Mouse (Mus musculus): ENCODE measurements around the gene Agtrap. TPM values are rescaled to one million over a fixed set of nuclear protein-coding genes. Genes with fewer than 3 reads are reported as not detected.
A peak's percentile ranks its signal among the peaks of the same experiment; 100 is the strongest.
"Not testable (repeated sequence)": the region's sequence is repeated elsewhere in the genome, so short reads cannot be mapped to it uniquely, and the experiment has no call there.

Agtrap gene
- 1 to 10 TPM; 5.5 to 7.3 TPM for total RNA-seq (2021)
- long read RNA-seq, partial matches to known transcripts, result 0 of 4 reads
- long read RNA-seq, other reads (novel, unspliced or antisense), result 2 of 4 reads

DNA sequence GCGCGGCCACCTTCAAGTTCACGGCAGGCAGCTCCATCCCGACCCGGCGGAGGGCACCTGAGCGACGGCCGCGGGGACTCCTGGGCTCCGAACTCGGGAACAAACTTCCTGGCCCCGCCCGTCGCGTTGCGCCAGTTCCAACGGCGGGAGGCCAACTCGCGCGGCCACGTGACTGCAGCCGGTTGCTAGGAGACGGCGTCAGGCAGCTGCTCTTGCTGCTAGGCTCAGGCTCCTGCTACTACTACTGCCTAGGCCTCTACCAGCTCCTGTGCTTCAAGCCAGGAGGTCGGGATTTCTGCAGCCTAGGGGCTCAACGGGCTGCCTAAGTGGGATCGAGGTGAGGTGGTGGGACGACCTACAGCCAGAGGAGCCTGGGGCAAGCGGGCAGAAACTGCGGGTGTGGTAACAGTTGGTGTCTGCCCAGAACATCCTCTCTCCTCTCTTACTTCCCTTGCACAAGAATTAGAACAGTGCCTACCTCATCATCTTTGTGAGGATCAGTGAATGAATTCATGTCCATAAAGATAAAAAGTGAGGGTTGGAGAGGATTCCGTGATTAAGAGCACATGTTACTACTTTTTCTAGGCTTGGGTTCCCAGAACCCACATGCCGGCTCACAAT is at the start of gene Agtrap:
Gene Agtrap (minus strand): TSS at position 125 of the 621 bp plus-strand sequence.
- DNase-seq (ENCODE audit: low spot score in 2 of 2), result peak; percentile 93 to 95

- no peak for DNase-seq (ENCODE audit: low spot score in 2 of 2)
These were observed 49.7 kb upstream of the Agtrap start for GRCm38 (mm10) chr4:148137503-148137902.

DNA sequence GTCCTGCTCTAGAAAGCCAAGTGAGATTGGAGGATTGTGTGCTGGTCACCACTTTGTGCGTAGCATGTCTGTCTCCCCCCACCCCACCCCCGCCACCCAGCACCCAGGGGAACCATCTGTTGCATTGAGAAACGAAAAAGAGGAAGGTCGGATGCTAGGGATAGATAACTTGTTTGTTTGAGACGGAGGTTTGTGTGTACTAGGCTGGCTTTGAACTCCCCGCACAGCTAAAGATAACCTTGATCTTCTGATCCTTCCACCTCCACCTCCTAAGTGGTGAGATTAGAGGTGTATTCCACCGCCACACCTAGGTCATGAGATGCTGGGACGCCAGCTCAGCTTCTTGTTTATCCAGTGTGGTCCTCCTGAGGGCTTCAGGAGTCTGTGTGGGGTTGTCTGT is 47.2 kb upstream of the Agtrap start:
- DNase-seq (ENCODE audit: low spot score in 2 of 2), result no peak

DNA sequence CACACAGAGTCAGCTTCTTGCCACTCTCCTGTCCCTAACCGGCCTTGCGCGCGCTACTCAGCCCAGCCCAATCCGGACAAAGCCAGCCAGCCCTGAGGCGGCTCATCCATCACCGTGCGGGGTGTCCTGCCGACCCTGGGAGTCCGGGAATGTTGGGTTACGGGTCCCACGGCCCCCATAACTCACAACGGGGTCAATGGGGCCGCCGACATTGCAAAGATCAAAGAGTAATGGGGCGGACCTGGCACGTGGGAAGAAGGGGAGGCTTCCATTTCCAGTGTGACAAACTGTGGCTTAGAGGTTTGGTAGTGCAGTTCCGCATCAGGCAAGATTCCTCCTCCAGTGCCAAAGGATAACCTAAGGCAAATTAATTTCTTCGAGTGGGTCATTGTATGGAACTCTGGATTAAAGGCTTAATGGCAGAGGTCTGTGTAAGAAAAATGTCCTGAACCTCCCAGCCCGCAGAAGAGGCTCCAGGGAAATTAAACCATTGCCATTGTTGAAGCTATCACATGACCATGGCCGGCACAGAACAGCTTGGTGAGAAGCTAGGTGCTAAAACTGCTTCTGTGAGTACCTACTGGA is 43.8 kb upstream of the Agtrap start:
- DNase-seq (ENCODE audit: low spot score in 2 of 2), result no peak

DNA sequence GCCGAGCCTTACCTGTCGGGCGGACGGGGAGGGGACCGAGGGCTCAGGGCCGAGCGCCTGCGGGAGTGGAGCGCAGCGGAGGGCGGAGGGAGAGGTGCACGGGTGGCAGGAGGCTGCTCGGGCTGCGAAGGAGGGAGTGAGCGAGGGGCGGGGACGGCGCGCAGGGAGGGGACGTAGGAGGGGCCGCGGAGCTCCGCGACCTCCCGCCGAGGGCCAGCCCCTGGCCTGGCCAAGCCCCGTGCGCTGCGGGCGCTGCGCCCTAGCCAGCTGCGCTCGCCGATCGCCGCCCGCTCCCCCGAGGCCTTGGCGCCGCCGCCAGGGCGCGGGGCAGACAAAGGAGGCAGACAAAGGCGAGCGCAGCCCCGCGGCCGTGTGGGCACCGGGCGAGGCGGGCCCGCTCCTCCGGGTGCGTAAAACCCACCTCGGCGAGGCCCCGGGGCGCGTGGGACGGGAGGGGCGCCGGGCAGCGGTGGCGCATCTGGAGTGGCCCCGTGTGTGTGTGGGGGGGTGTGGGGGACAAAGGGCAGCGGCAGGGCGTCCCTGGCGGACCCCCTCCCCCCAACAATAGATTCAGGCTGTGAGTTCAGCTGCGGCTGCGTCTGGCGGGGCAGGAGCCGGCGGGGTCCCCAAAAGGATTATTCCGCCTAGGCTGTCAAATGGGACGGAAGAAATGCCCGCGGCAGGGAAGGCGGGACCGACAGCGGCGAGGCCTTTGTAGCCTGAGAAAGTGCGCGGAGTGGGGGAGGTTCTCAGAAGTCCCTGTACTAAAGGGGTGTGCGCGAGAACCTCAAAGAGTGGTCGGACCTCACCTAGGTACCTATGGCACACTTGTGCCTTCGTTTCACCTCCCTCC is 43.0 kb upstream of the Agtrap start, which contains the start of gene Draxin:
Gene Draxin (minus strand): TSS at position 138 of the 853 bp plus-strand sequence.
- DNase-seq (ENCODE audit: low spot score in 2 of 2), result peak; percentile 48 to 69

DNA sequence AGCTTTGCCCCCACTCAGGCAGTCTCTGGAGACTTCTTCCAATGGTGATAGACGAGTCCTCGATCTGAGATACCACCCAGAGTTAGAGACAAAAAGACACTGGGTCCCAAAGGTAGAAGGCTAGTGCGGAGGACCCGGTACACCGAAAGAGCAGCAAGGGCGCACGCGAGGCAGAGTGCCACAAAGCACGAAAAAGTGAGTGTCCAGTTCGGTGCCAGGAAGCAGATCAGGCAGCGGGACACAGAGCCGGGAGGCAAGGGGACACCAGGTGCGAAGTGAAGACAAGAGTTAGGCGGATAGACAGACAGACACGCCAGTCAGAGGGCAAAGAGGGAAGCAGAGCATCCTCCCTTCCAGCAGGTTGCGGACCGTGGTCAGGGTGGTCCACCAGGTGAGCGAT is 42.3 kb upstream of the Agtrap start, which contains the start of gene Mad2l2:
Gene Mad2l2 (plus strand): TSS at position 252 of the 400 bp plus-strand sequence.
- no peak for DNase-seq (ENCODE audit: low spot score in 2 of 2)

GRCm38 (mm10) chr4:148128672-148129071 is 40.8 kb upstream of the Agtrap start:
- DNase-seq (ENCODE audit: low spot score in 2 of 2), result no peak

- DNase-seq (ENCODE audit: low spot score in 2 of 2), result no peak
These were observed 40.4 kb upstream of the Agtrap start for GRCm38 (mm10) chr4:148128241-148128640.

DNA sequence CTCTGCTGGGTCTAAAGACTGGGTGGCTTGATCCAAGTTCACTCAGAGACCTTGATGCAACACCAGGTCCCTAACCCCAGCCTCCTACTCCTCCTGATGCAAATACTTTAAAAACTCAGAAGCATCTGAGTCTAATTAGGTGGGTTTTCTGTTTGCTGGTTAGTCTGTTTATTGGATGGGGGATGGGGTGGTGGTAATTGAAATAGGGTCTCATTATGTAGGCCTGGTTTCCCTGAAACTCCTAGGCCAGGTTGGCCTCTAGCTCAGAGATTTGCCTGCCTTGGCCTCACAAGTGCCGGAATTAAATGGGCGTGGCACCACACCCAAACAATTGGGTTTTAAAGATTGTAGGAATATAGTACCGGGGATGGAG is 34.8 kb upstream of the Agtrap start:
- no peak for DNase-seq (ENCODE audit: low spot score in 2 of 2)

GRCm38 (mm10) chr4:148121982-148122693 is 34.3 kb upstream of the Agtrap start:
- no peak for DNase-seq (ENCODE audit: low spot score in 2 of 2)

GRCm38 (mm10) chr4:148121362-148121761 is 33.5 kb upstream of the Agtrap start:
- DNase-seq (ENCODE audit: low spot score in 2 of 2), result peak; percentile 94

DNA sequence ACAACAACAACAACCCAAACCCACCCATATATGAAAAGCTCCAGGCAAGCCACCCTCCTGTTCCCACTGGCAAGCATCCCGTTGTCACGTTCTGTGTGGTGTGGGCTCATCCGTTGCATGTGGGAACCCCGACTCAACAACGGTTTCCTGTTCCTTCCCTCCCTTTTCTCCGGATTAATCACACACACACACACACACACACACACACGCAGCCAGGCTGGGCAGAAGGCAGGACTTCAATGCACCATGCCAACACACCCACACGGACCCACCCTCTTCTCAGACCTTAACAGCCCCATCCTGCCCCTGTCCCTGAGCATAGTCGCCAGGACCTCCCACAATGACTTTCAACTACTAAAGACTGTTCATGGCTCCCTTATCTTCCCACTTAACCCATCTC is 32.7 kb upstream of the Agtrap start:
- peak in 1 of 2 experiments; percentile 16 for DNase-seq (ENCODE audit: low spot score in 2 of 2)

- DNase-seq (ENCODE audit: low spot score in 2 of 2), result not testable (repeated sequence)
These were observed 31.7 kb upstream of the Agtrap start for GRCm38 (mm10) chr4:148119578-148119977.

DNA sequence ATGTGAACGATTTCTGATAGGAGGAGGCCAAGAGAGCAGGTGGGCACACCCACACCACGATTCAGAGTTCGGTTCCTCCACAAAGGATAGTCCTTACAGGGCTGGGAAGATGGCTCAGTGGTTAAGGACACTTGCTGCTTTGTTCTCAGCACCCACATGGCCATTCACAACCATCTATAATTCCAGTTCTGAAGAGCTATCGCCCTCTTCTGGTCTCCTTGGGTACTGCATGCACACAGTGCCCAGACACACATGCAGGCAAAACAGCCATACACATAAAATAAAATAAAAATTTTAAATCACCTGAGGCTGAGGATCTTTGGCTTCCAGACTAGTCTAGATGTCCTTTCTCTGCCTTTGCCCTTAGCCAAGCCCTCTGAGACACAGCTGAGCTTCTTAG is 29.6 kb upstream of the Agtrap start:
- DNase-seq (ENCODE audit: low spot score in 2 of 2), result no peak

- DNase-seq (ENCODE audit: low spot score in 2 of 2), result no peak
These were observed 28.8 kb upstream of the Agtrap start for GRCm38 (mm10) chr4:148116657-148117056.

DNA sequence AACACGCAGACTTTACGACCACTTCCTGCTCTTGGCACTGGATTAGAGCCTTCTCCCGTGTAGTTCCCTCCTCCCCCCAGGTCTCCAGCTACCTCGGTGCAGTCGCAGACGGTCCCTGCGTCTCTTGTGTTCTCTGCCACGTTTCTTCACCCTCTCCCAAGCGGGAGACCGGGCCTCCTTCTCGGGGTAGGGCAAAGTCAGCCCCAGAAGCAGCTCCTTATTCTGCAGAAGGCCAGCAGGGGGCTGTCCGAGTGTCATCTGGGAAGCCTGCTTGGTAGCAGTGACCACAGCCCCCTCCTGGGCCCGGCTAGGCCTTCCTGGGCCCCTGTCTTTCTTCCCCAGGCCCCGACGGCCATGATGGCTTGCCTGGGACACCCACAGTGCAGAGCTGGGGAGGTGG is 27.6 kb upstream of the Agtrap start:
- peak; percentile 40 to 49 for DNase-seq (ENCODE audit: low spot score in 2 of 2)

- peak; percentile 94 for DNase-seq (ENCODE audit: low spot score in 2 of 2)
These were observed 27.0 kb upstream of the Agtrap start for GRCm38 (mm10) chr4:148114758-148115391.

DNA sequence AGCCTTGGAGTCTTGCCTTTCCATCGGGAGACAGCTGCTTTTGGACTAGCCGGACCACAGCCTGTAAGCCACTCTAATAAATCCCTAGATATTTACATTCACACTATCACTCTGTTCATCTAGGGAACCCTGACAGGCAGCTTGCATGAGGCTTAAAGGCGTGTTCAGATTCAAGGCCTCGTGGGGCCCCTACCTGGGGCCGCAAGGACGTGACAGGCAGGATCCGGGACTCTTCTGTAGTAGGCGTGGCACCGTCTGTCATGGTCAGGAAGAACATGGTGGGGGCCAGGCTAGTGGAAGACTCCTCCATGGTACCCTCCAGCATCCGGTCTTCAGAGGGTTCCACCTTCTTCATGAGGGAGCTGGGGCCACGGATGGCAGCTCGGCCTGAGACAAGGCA is 24.7 kb upstream of the Agtrap start:
- DNase-seq (ENCODE audit: low spot score in 2 of 2), result no peak

DNA sequence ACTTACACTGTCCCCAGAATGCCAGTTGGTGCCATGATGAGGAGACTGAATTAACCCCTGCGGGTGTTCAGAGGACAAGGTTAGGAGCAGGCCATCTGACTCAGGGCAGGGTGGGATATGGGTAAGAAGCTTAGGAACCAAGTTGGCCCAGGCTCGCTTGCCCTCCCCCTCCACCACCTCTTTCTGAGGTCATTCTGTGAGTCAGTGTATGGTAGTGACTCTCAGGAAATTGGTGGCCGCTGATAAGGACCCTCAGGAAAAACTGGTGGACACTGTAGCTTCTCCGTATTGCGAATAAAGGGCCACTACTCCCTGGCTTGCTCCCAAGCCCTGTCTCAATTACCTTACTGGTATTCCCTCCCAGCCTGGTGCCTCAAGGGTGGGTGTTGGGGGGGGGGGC is 21.4 kb upstream of the Agtrap start:
- DNase-seq (ENCODE audit: low spot score in 2 of 2), result no peak

DNA sequence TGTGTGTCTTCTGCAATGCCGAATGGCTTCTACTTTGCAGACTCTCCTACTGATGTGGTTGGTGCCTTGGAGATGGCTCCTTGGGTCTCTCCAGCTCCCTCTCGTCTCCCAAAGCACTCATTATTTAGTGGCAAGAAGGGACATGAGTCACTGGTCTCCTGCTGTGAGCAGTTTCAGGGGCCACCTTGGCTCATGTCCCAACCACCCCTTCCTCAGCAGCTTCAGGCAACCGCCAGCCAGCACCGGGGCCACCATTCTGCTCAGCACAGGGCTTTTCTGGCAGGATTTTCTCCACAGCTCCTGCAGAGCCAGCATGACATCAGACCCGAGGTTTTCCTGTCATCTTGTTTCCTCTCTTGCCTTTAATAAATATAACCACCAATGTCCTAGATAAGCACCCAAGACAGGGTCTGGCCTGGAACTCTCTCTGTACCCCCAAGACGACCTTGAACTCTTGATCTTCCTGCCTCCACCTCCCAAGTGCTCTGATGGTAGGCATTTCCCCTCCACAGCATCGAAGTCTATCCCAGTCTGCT is 20.8 kb upstream of the Agtrap start:
- DNase-seq (ENCODE audit: low spot score in 2 of 2), result peak in 1 of 2 experiments; percentile 42

Measured in layer of hippocampus, postnatal 10 days (tissue).